Comparison of ENCODE assay signal across 12 mouse cellular contexts in genomic region chr9:45501295-45501927, GRCm38 (mm10).
DNase-seq lines count a peak whose midpoint lies in the region; ATAC-seq and TF ChIP-seq lines count a peak whose summit lies in the region.
"Had no signal": no experiment of that assay in that cellular context is flagged by ENCODE, and none has a peak within 500 bp of the region (broad histone marks: within the 10 kb centered on the region; RNA-seq: fewer than 3 reads in every experiment).

No protein-coding gene starts in this region.

- WGBS in heart, embryonic 16.5 days, result 61% methylated on average over 5 of the region's 5 CpGs
- 43% methylated on average over 5 of the region's 5 CpGs for WGBS in embryonic facial prominence, embryonic 13.5 days
- WGBS in kidney, embryonic 14.5 days, result 55% methylated on average over 5 of the region's 5 CpGs

- no peak for TF ChIP-seq POLR2A in CH12.LX (IDR thresholded peaks at IDR 0.05; ENCODE audit: low read depth, low read length)

- H3K79me2 ChIP-seq in CH12.LX (replicated peaks; ENCODE audit: control insufficient read depth, extremely low read depth, insufficient read depth, poor library complexity, severe bottlenecking), result no peaks in the 10 kb centered on the region

- DNase-seq in heart, postnatal 10 days, result no peak
- peak; percentile 58 for DNase-seq in CH12.LX (ENCODE audit: extremely low read depth)
- DNase-seq in kidney, adult 18-20 months, result no peak
- no peak for DNase-seq in urinary bladder, adult 2 months (ENCODE audit: low spot score)
- DNase-seq: B cell, adult 2 months; cerebellum, postnatal 25 days; heart, adult 11 months; kidney, postnatal 10 days had no signal

- no peak for TF ChIP-seq RAD21 in CH12.LX (IDR thresholded peaks at IDR 0.05; ENCODE audit: low read depth, low read length)

- peaks cover 35% of the 10 kb centered on the region for H3K4me1 ChIP-seq in heart, embryonic 16.5 days (ENCODE audit: control insufficient read depth, insufficient read depth, low read length)
- peaks cover 51 to 80% of the 10 kb centered on the region in 2 experiments for H3K4me1 ChIP-seq in CH12.LX (ENCODE audit: control insufficient read depth in 1 of 2, insufficient read depth in 2 of 2)
- peaks cover 35% of the 10 kb centered on the region for H3K4me1 ChIP-seq in embryonic facial prominence, embryonic 13.5 days
- peaks cover 23% of the 10 kb centered on the region; the same call in 1 of the 2 replicates for H3K4me1 ChIP-seq in kidney, embryonic 14.5 days (ENCODE audit: control insufficient read depth, insufficient read depth, low read length)

- intact Hi-C loops in heart, postnatal 10 days (cut with DNase I), result no loop called here

- no peak for ATAC-seq in heart, embryonic 16.5 days (replicated peaks; ENCODE audit: extremely low read depth, insufficient read depth, low FRiP score)
- no peak for ATAC-seq in embryonic facial prominence, embryonic 13.5 days (ENCODE audit: insufficient number of reproducible peaks, insufficient read depth, low FRiP score, low TSS enrichment, low read depth)
- peak; percentile 59 for ATAC-seq in granulocyte monocyte progenitor cell, adult 5-6 weeks (replicated peaks; ENCODE audit: poor library complexity, severe bottlenecking)
- ATAC-seq in kidney, embryonic 14.5 days (ENCODE audit: low FRiP score, low TSS enrichment), result no peak

- in situ Hi-C loops in CH12.LX (cut with MboI; ENCODE audit: low pct_ligation_motif_present, low pct_unique_long_range_greater_than_20kb, low sequenced_read_pairs), result no loop called here

- H3K4me2 ChIP-seq in heart, embryonic 16.5 days (ENCODE audit: low read depth, low read length), result no peak overlapping the region
- peak overlapping the region; percentile 18 for H3K4me2 ChIP-seq in CH12.LX (ENCODE audit: insufficient read depth, low read depth, poor library complexity, severe bottlenecking)
- H3K4me2 ChIP-seq in embryonic facial prominence, embryonic 13.5 days, result no peak overlapping the region
- no peak overlapping the region for H3K4me2 ChIP-seq in kidney, embryonic 14.5 days (replicated peaks; ENCODE audit: low read depth, low read length)

- no peaks in the 10 kb centered on the region for H3K36me3 ChIP-seq in heart, embryonic 16.5 days (ENCODE audit: control insufficient read depth, insufficient read depth)
- no peaks in the 10 kb centered on the region for H3K36me3 ChIP-seq in CH12.LX (replicated peaks in 1 of 2; ENCODE audit: control insufficient read depth in 1 of 2, insufficient read depth in 1 of 2, low read length in 1 of 2)
- no peaks in the 10 kb centered on the region for H3K36me3 ChIP-seq in embryonic facial prominence, embryonic 13.5 days
- H3K36me3 ChIP-seq in kidney, embryonic 14.5 days (ENCODE audit: control insufficient read depth, insufficient read depth, low read length), result no peaks in the 10 kb centered on the region

- no peaks in the 10 kb centered on the region for H3K27me3 ChIP-seq in heart, embryonic 16.5 days (ENCODE audit: control insufficient read depth, insufficient read depth, low read length)
- H3K27me3 ChIP-seq in CH12.LX (replicated peaks), result no peaks in the 10 kb centered on the region
- H3K27me3 ChIP-seq in embryonic facial prominence, embryonic 13.5 days, result no peaks in the 10 kb centered on the region
- H3K27me3 ChIP-seq in kidney, embryonic 14.5 days (ENCODE audit: control insufficient read depth, insufficient read depth, low read length), result no peaks in the 10 kb centered on the region

- H3K4me3 ChIP-seq in heart, embryonic 16.5 days (ENCODE audit: low read length), result no peak overlapping the region
- no peak overlapping the region for H3K4me3 ChIP-seq in CH12.LX (replicated peaks in 1 of 3; ENCODE audit: low read depth in 2 of 3, low read length in 2 of 3, poor library complexity in 1 of 3)
- no peak overlapping the region for H3K4me3 ChIP-seq in embryonic facial prominence, embryonic 13.5 days
- H3K4me3 ChIP-seq in kidney, embryonic 14.5 days (ENCODE audit: low read length), result no peak overlapping the region

- TF ChIP-seq CTCF in CH12.LX (conservative IDR thresholded peaks at IDR 0.05 in 1 of 2, IDR thresholded peaks at IDR 0.05 in 1 of 2; ENCODE audit: low read depth in 2 of 2, low read length in 2 of 2), result no peak

- peak overlapping the region; percentile 9; the same call in 1 of the 2 replicates for H3K9ac ChIP-seq in heart, embryonic 16.5 days (ENCODE audit: low read length)
- no peak overlapping the region for H3K9ac ChIP-seq in CH12.LX (ENCODE audit: insufficient read depth, low read depth)
- no peak overlapping the region for H3K9ac ChIP-seq in embryonic facial prominence, embryonic 13.5 days
- no peak overlapping the region for H3K9ac ChIP-seq in kidney, embryonic 14.5 days (ENCODE audit: low read depth, low read length)

- H3K9me3 ChIP-seq in heart, embryonic 16.5 days (replicated peaks; ENCODE audit: control insufficient read depth, low read length), result no peaks in the 10 kb centered on the region
- H3K9me3 ChIP-seq in CH12.LX (replicated peaks; ENCODE audit: low read length), result no peaks in the 10 kb centered on the region
- H3K9me3 ChIP-seq in embryonic facial prominence, embryonic 13.5 days, result no peaks in the 10 kb centered on the region
- H3K9me3 ChIP-seq in kidney, embryonic 14.5 days (ENCODE audit: control insufficient read depth, low read length), result no peaks in the 10 kb centered on the region

- dilution Hi-C loops in CH12.LX (cut with MboI; ENCODE audit: extremely low pct_ligation_motif_present, extremely low pct_unique_long_range_greater_than_20kb, low sequenced_read_pairs), result no loop called here

- no peak overlapping the region for H3K27ac ChIP-seq in heart, embryonic 16.5 days (ENCODE audit: low read length)
- H3K27ac ChIP-seq in CH12.LX (ENCODE audit: insufficient read depth, low read depth), result peak overlapping the region; percentile 3; the same call in 1 of the 2 replicates
- 0 out of 2 replicates have a peak overlapping the region, but pooled peaks have one; percentile 14 for H3K27ac ChIP-seq in embryonic facial prominence, embryonic 13.5 days
- no peak overlapping the region for H3K27ac ChIP-seq in kidney, embryonic 14.5 days (ENCODE audit: low read depth, low read length)

- TF ChIP-seq EP300 in CH12.LX (IDR thresholded peaks at IDR 0.05; ENCODE audit: low read length), result peak; percentile 83

TF ChIP-seq in CH12.LX, 34 proteins besides CTCF, POLR2A, EP300 and RAD21:
- peak; percentile 79 for TF ChIP-seq IRF4 (IDR thresholded peaks at IDR 0.05; ENCODE audit: low read depth, low read length)
- no peak for TF ChIP-seq E2F4 (IDR thresholded peaks at IDR 0.05; ENCODE audit: insufficient replicate concordance, low read depth, low read length)
- TF ChIP-seq BHLHE40 (IDR thresholded peaks at IDR 0.05; ENCODE audit: low read depth, low read length), result no peak
- TF ChIP-seq SMC3 (IDR thresholded peaks at IDR 0.05; ENCODE audit: low read depth, low read length), result no peak
- peak; percentile 70 for TF ChIP-seq USF1 (IDR thresholded peaks at IDR 0.05; ENCODE audit: low read depth, low read length)
- TF ChIP-seq ZKSCAN1 (IDR thresholded peaks at IDR 0.05; ENCODE audit: borderline replicate concordance, low read depth, low read length), result no peak
- TF ChIP-seq POLR2AphosphoS2 (IDR thresholded peaks at IDR 0.05; ENCODE audit: low read depth, low read length), result no peak
- TF ChIP-seq SIN3A (IDR thresholded peaks at IDR 0.05; ENCODE audit: low read length), result peak; percentile 62
- 0 out of 2 replicates have a peak, but pooled peaks have one; percentile 57 for TF ChIP-seq RCOR1 (conservative IDR thresholded peaks at IDR 0.05; ENCODE audit: low read depth, low read length)
- no peak for TF ChIP-seq MEF2A (IDR thresholded peaks at IDR 0.05; ENCODE audit: borderline replicate concordance, low read depth, low read length)
- no peak for TF ChIP-seq TBP (conservative IDR thresholded peaks at IDR 0.05; ENCODE audit: low read depth, low read length)
- TF ChIP-seq JUN (IDR thresholded peaks at IDR 0.05; ENCODE audit: insufficient read depth, low read depth, low read length), result no peak
- TF ChIP-seq ETS1 (conservative IDR thresholded peaks at IDR 0.05; ENCODE audit: low read depth, low read length), result peak; percentile 51
- TF ChIP-seq NELFE (IDR thresholded peaks at IDR 0.05; ENCODE audit: low read depth, low read length), result no peak
- no peak for TF ChIP-seq NRF1 (IDR thresholded peaks at IDR 0.05; ENCODE audit: low read depth, low read length)
- TF ChIP-seq MAZ (IDR thresholded peaks at IDR 0.05; ENCODE audit: low read depth, low read length), result no peak
- TF ChIP-seq USF2 (conservative IDR thresholded peaks at IDR 0.05; ENCODE audit: low read depth, low read length), result peak; percentile 70
- TF ChIP-seq CHD2 (IDR thresholded peaks at IDR 0.05; ENCODE audit: low read length), result 0 out of 2 replicates have a peak, but pooled peaks have one; percentile 66
- TF ChIP-seq MAX (IDR thresholded peaks at IDR 0.05; ENCODE audit: low read length), result peak; percentile 83
- peak; percentile 45; the same call in 1 of the 2 replicates for TF ChIP-seq TCF12 (IDR thresholded peaks at IDR 0.05; ENCODE audit: low read depth, low read length)
- no peak for TF ChIP-seq MYC (IDR thresholded peaks at IDR 0.05; ENCODE audit: low read depth, low read length)
- TF ChIP-seq ZNF384 (IDR thresholded peaks at IDR 0.05; ENCODE audit: low read depth, low read length), result no peak
- no peak for TF ChIP-seq CHD1 (IDR thresholded peaks at IDR 0.05; ENCODE audit: low read depth, low read length)
- no peak; the same call in 1 of the 2 replicates for TF ChIP-seq MXI1 (IDR thresholded peaks at IDR 0.05; ENCODE audit: low read depth, low read length)
- no peak for TF ChIP-seq JUND (conservative IDR thresholded peaks at IDR 0.05; ENCODE audit: low read depth, low read length)
- TF ChIP-seq KAT2A (IDR thresholded peaks at IDR 0.05; ENCODE audit: insufficient replicate concordance, low read length), result no peak

Comparison
In these comparisons a context has a peak if more than half of its experiments do, and no peak if none do; other contexts are left out.
1. H3K27ac ChIP-seq: peak in CH12.LX (single experiment) and embryonic facial prominence, embryonic 13.5 days (single experiment); none in heart, embryonic 16.5 days (single experiment) and kidney, embryonic 14.5 days (single experiment).